Mouse (Mus musculus) urinary bladder, postnatal 4 days (tissue): ENCODE data around the gene Ncoa3.

Source experiments
- DNase-seq, 2 experiments: peaks; one replicate each; pipeline ENCODE4 v3.0.0; 2021 to 2022; ENCODE audit warnings: low spot score in 2 of 2

Gene Ncoa3

DNA sequence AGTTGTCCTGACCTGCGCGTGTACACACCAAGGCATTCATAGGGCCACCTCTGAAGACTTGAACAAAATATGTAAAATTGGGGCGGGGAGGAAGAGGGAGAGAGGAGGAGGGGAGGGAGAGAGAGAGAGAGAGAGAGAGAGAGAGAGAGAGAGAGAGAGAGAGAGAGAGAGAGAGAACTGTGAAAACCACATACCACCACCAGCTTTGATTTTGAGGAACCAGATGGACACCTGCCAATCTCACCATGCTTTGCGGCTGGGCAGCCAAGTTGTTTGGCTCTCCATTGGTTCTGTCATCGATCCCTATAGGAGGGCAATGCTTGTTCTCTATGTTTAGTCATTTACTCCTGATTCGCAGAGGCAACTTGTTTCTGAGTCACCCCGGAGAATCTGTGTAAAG, 21.7 kb upstream of the Ncoa3 start:
- DNase-seq, result no peak

DNA sequence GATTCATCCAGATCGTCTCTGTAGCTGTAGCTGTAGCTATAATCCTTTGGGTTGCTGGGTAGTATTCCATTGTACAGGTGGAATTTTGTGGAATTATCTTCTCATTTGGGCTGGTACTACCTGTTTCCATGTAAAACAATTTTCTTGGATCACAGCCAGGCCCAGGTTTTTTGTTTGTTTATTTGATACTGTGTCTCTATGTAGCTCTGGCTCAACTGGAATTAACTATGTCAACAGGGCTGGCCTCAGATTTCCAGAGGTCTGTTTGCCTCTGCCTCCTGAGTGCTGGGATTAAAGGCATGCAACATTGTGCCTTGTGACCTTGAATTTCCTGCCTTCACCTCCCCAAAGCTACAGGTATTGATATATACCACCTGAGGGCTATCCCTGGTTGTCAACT, 18.1 kb upstream of the Ncoa3 start:
- no peak for DNase-seq

DNA sequence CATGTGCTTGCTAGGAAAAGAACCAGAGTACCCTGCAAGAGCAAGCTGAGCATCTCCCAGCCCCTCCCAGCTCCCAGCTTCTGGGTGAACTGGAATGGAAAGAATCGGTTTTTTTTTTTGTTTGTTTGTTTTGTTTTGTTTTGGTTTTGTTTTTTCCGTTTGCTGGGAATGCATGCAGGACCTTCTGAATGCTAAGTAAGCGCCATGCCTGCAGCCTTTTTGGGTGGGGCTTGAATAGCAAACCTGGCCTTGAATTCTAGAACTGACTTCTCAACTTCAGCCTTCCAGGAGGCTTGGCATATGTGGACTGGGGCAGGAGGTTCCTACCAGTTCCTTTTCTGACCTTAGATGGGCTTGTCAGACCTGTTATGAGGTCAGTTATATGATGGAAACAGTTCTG, 16.2 kb upstream of the Ncoa3 start:
- no peak for DNase-seq

DNA sequence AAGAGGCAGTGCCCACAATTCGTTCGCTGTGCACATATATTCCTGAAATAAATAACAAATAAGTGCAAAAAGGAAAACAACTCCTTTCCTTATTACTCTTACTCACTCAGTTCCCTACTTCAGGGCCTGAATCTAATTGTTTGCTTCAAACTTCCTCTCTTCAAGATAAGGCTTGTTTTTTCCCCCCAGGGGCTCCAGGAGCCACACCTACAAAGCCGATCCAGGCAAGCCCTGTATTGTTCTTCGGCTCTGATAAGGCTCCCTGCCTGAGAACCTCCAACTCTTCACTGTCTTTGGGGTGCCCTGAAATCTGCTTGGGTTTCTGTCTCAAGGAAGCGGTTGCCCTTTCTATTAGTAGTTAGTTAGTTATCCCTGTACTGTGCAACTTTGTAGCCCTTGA, 15.6 kb upstream of the Ncoa3 start:
- no peak for DNase-seq

DNA sequence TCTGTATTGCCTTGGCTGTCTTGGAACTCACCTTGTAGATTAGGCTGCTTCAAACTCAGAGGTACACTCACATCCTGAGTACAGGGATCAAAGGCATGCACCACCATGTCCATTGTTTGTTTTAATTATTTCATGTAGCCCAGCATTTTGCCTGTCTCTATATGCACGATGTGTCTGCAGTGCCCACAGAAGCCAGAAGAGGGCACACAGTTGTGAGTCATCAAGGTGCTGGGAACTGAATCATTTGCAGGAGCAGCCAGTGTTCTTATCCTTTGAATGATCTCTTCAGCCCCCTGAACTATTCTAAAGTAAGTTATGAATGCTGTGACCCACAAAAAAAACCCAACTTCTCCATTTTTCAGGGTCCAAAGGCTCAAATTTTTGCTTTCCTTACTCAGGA, 14.3 kb upstream of the Ncoa3 start:
- DNase-seq, result no peak

DNA sequence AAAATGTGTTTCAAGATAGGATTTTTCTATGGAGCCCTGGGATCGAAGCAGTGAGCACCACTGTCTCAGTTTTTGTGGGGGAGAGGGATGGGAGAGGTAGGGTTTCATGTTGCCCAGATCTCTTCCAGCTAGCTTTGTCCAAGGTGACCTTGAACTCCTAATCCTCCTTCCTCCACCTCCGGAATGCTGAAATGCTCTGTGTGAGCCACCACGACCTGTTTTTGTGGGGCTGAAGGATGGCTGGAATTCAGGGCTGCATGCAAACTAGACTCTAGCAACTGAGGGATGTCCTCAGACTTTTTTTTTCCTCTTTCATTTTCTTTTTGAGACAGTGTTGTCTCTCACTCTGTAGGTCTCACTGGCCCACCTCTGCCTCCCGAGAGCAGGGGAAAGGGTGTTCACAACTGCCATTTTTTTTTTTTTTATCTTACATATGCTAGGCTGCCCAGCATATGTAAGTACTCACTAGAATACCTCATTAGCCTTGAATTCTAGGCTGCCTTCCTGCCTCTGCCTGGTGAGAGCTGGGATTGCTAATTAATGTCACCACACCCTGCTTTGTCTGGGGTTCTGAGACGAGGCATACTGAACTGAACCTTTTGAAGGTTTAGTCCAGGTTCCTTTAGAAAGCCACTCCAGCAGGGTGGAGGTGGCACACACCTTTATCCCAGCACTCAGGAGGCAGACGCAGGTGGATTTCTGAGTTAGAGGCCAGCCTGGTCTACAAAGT, 11.0 kb upstream of the Ncoa3 start:
- no peak for DNase-seq

DNA sequence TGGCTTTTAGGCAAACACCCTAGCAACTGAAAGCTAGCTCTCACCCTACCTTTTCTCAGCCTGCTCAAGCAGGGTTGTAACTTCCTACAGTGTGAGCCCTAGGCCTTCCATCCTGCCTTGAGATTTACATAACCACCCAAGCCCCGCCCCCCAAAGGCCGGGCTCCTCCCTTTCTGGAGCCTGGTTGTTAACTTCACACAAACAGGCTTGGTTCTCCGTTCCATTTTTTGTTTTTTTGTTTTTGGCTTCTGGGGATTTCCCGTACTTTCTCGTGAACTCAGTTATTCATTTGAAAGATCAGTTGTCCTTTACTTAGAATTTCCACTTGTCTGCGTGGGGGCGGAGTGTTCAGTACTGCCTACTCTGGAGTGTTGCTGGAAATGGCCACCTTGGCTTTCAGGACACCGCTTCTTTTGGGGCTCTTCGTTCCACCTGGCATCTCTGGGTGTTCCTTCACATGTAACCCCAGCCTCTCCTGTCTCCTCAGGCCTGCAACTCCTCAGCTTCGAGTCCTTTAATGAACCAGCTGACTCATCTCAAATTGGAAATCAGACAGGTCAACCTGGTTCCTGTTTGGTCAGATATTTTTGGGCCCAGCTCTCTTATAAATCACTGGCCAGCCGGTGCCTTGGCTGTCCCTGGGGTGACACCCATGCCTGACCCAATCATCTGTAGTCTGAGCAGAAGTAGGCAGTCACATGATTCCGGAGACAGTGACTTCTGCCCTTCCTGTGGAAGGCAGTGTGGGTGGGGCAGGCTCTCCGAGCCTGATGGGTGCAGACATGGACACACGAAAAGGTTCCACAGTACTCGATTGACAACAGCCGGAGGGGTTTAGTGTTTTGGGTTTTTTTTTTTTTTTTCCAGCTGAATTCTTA, 9.7 kb upstream of the Ncoa3 start:
- DNase-seq, result peak; percentile 68 to 69

DNA sequence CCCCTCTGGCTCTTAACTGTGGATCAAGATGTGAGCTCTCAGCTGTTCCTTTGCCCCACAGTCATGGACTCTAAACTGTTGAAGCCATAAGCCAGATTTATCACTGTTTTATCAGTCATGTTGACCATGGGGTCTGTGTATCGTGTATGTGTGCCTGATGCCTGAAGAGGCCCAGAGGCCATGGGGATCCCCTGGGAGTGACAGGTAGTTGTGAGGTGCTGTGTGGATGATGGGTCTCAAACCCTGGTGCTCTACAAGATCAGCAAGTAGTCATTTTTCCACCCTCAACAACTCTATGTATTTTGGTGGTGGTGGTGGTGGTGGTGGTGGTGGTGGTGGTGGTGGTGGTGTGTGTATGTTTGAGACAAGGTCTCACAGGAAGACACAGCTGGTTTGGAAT, 8.1 kb upstream of the Ncoa3 start:
- DNase-seq, result no peak

DNA sequence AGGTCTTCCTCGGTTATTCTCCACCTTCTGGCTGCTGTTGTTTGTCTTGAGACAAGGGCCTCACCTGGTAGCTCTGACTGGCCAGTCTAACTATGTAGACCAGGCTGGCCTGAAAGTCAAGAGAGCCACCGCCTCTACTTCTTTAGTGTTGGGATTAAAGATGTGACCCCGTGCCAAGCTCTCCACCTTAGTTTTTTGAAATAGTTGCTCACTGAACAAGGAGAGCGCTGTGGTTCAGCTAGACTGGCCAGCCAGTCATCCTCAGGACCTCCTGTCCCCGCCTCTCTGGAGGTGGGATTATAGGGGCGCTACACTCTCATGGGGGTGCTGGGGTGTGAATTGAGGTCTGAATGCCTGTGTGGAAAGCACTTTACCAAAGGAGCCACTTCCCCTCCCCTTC, 7.5 kb upstream of the Ncoa3 start:
- no peak for DNase-seq

DNA sequence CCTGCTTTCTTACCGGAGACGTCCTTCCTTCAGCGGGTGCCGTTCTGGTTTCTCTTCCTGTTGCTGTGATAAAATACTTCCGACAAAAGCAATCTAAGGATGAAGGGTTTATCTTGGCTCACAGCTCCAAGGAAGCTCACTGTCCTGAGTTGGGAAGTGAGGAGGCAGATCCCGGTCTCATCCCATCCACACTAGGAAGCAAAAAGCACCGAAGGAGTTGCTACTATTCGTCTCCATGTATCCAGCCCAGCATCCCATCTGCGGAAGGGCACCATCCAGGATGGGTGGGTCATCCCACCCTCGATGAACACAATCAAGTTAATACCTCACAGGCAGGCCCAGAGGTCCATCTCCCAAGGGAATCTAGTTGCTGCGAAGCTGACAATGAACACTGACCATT, 6.9 kb upstream of the Ncoa3 start:
- DNase-seq, result no peak

DNA sequence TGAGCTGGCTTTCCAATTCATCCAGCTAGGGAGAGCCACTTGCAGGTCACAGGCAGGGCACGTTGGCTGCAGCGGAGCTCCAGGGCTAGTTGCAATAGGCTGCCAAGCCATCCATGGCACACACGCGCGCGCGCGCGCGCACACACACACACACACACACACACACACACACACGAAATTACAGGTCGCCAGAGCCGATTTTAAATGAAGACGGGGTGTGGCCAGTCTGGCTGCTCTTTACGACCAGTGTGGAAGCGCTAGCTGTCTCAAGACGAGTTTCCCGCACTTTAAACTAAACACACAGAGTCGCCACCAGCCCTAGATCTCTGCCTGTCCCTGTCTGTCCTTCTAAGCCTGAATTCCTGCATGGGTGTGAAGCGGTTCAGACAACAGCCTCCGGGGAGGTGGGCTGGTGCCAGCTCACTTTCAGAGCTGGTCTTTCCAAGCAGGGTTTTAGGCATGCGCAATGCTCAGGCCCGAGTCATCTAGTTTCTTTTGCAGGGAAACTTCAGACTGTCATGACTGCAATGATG, 5.4 kb upstream of the Ncoa3 start:
- peak; percentile 72 to 77 for DNase-seq

DNA sequence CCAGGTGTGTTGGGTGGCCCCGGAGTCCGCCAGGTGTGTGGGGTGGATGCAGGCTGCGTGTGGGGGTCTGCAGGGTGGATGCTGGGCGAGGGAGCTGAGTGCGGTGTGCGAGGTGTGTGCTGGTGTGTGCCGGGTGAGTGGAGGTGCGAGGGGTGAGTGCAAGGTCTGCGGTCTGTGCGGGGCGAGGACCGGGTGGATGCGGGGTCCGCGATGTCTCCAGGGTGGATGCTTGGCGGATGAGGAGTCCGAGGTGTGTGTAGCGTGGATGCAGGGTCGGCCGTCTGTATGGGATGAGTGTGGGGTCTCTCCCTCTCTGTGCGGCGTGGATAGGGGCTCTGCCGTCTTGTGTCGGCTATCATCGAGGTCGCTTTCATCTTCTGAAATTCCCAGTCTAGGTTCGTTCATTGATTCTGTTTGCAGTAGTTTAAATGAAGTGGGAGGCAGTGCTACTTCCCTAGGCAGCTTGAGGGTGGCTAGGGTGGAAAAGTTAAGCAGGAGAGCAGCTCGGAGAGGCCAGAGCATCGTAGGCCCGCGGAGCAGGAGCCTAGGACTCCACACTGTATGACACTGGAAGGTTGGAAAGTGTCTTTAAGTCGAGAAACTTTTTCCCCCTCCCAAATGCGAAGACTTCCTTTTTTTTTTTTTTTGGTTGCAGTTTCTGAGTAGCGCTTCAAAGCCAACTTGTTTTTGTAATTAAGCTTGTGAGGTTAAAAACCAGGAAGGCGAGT, 901 bp downstream of the Ncoa3 start:
- DNase-seq, result no peak

DNA sequence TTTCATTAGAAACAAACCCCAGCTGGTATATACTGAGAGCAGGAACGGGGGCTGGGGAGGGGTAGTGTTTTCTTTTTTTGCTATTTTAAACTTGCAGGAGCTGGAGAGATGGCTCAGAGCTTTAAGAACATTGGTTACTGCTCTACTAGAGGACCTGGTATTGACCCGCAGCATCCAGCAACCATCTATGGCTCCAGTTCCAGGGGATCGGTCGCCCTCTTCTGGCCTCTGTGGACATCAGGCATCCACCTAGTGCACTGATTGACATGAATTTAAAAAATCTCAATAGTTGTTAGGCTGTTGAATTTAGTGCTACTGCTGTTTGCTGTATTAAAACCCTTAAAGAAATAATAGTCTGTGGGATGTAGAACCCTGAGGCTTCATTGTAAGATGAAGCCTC, 1.9 kb downstream of the Ncoa3 start:
- no peak for DNase-seq

DNA sequence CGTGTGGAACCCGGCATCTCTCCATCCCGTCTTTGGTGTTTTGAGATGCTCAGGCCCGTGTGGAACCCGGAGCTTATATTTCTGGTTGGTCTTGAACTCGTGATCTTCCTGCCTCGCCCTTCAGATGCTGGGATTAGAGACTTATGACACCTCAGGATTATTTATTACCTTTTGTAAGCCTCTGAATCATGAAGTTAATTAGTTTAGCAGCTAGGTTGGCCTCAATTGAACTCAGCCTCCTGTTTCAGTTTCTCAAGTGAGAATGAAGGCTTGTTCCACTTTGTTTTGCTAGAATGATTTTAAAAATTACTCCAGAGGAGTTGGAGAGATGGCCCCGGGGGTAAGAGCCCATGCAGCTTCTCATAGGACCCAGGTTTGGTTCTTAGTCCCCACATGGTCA, 3.3 kb downstream of the Ncoa3 start:
- DNase-seq, result no peak

DNA sequence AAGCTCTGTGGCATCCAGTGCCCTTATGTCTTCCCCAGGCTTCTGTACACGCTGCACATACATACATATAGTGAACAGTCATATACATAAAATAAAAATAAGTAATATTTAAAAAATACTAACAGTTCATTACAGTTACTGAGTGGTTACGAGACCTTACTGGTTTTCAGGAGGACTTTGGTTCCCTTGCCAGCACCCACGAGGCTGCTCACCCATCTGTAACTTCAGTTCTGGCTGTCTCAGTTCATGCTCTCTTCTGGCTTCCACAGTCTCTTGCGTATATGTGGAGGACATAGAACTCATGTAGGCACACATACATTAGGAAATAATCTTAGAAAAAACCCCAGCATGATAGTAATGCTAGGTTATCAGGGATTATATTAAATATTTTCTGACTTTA, 3.7 kb downstream of the Ncoa3 start:
- no peak for DNase-seq

DNA sequence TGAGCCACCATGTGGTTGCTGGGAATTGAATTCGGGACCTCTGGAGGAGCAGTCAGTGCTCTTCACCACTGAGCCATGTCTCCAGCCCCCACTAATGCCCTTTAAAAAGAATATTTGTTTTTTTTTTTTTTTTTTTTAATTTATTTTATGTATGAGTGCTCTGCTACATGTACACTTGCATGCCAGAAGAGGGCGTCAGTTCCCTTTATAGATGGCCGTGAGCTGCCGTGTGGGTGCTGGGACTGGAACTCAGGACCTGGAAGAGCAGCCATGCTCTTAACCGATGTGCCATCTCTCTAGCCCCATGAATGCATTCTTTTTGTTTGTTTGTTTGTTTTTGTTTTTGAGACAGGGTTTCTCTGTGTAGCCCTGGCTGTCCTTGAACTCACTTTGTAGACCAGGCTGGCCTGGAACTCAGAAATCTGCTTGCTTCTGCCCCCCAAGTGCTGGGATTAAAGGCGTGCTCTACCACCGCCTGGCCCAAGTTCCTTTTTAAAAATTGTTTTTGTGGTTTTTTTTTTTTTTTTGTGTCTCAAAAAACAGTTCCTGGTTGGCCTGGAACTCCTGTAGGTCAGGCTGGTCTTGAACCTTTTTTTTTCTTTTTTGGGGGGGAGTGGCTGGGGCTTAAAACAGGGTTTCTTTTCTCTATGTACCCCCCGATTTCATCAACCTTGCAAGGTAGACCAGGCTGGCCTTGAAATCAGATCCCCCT, 5.0 kb downstream of the Ncoa3 start:
- DNase-seq, result no peak

DNA sequence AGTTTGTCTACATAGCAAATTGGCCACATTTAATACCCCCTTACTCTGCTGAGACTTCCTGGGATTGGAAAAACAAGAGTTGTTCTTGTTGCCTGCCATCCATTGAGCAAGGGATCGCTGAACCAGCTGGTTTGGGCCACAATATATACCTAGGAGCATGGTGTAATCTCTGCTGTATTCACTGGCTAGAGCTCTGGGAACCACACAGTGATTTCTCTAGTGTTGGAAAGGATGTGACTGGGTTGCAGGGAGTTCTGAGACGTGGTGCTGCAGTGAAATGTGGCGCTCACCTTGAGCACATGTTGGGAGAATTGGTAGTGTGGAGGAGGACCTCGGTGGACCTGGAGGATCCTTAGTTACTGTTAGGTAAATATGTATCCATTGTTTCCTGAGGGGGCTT, 6.5 kb downstream of the Ncoa3 start:
- DNase-seq, result no peak

DNA sequence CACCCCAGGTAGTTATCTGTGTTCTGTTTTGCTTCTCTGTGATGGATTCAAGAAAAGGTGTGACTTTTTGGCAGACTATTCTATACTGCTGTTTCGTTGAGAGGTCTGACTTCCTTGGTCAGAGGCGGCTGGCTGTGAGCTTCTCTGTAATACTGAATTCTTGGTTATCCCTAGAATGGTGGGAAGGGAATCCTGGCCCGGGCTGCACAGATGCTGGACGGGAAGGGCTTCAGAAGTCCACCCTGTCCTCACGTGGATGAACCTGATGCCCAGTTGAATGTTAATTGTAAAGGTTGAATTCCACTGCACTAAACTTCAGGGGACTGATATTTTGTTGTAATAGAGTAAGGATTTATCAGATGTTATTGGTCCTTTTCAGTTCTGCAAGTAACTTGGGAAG, 7.4 kb downstream of the Ncoa3 start:
- DNase-seq, result no peak

DNA sequence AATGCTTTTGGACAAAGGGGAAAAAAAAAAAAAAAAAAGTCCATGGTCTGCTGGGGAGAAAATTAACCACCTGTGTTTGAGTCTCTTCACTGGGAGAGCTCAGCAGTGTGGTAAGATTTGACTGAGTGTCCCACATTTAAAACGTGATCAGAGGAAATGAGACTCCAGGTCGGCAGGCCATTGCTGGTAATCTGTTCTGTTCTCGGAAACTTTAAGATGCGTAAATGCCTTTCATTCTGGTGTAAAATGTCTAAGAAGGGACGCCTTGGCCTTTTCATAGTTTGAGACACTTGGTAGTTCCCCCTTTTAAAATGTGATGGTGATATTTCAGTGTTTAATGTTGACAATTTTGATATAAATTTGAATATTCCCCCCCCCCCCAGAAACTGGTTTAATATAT, 7.8 kb downstream of the Ncoa3 start:
- no peak for DNase-seq

DNA sequence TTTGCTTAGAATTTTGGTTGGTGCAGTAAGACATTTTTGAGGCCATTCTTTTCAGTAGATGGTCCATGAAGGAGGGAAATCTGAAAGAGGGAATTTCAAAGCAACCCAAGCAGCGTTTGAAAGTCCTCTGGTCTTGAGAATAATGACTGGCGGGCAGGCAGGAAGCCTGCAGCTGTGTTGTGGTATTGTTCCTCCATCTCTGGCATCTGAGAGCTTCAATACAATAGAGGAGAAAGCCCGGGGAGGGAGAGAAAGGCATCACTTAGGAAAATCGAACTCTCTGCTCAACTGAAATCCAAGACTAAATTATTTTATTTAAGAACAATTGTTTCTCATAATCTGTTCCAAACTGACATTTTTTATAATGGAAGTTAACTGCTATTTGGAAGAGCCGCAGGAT, 8.3 kb downstream of the Ncoa3 start:
- DNase-seq, result no peak

DNA sequence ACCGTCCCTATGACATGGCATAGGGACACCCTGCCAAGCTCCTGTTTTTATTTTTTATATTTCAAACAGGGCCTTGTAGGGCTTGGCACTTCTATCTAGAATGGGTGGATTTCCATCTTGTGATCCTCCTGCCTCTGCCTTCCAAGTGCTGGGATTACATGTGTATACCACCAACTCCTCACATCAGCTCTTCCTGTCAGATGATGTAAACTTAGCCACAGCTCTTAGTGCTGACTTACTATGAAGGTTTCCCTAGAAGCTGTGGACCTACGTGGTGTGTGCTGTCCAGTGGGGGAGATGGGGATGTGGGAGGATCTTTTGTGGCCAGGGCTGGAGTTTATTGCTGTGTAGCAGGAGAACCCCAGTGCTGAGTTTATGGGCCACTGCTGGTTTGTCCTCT, 8.9 kb downstream of the Ncoa3 start:
- no peak for DNase-seq

DNA sequence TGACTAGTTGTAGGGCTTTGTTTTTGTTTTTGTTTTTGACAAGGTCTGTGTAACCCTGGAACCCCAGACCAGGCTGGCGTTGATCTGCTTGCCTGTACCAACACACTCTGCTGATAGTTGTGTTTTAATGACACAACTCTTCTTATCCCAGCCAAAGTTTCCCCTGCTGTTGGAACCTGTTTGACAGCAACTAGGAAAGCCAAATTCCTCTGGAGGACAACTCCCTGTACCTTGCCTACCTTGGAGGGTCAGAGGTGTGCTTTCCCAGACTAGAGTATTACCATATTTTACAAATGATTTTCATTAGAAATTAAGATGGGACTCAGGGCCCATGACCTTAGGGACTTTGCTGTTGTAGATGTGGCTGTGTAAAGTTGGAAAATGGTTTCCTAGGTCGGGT, 9.3 kb downstream of the Ncoa3 start:
- no peak for DNase-seq
